Mouse (Mus musculus): ENCODE results near the gene Laptm5.

Gene Laptm5

DNA sequence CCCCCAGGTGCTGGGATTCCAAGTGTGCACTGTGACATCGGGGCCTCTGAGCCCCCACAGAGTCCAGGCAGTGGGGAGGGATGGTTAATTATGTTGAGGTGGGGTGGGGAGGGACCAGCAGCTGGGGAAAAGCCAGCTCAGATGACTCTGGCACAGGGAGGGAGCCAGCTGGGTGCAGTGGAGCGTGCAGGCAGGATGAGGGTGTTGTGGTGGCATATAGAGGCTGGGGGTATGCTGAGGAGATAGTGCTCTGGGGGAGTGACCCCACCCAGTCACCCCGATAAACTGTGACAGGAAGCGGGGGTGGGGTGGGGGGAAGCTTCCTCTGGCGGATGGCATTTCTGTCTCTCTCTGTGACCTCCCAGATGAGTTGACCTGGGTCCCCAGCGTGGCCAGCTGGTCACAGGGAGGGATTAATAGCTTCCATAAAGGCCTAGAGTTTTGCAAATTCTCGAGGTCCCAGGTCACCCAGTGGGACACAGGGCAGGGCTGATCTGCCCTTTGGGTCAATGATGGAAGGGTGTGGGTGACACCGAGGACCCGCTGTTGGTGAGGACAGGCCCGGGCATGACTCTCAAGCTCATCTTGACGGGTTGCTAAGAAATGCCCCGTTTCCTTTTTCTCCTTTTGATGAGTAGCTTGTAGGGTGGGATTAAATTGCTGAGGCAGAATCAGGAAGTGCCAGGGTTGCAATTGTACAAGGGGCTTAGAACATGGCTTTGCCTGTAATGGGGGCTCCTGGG lies 8.2 kb downstream of the Laptm5 start:
- no peak for DNase-seq

DNA sequence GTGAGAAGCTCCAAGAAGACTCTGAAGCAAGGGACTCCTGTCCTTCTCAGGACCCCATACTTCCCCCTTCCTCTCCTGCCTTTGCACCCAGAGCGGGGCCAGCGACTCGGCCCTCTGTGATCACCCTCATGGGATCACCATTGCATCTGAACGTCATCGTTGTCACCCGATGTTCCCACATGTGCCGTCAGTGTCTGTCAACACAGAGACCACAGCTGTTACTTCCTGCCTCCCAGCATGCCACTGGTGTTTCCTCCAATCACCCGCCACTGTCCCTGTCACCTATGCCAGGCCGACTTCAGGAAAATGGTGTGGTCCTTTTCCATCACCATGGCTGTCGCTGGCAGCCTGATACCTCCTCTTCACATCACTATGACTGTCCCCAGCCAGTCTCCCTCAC lies 9.1 kb downstream of the Laptm5 start:
- no peak for DNase-seq

DNA sequence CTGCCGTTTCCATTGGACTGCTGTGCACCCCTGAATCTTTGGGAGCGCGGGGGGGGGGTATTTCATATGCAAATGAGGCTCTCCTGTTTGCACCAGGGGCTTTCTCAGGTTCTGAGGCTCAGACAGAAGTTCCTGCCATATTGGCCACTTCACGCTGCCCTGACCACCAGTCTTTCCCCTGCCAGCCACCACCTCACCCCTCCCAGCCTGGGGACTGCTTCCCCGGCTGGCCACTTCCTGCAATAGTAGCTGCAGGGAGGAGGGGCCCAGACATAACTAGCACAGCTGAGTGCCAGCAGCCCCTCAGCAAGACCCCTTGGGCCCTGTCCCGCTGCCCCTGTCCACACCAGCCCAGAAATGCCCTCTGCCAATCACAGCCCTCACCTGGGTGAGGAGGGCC lies 13.3 kb downstream of the Laptm5 start:
- no peak for DNase-seq

DNA sequence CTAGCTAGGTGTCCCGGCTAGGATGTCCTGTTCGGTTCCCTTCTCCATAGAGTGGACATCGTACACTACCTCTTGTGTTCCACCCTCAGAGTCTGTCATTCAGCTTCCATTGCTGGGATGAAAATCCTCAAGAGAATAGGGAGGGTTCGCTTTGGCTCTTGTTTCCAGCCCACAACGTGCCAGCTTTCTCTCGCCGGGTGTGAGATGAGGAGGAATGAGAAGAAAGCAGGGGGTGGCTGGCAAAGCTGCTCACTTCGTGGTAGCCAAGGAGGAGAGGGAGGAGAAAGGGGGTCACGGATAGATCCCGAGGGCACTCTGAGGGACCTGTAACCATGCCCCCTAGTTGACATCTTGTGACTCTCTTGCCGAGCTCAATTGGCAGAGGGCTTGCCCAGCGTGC lies 14.9 kb downstream of the Laptm5 start:
- DNase-seq = no peak

DNA sequence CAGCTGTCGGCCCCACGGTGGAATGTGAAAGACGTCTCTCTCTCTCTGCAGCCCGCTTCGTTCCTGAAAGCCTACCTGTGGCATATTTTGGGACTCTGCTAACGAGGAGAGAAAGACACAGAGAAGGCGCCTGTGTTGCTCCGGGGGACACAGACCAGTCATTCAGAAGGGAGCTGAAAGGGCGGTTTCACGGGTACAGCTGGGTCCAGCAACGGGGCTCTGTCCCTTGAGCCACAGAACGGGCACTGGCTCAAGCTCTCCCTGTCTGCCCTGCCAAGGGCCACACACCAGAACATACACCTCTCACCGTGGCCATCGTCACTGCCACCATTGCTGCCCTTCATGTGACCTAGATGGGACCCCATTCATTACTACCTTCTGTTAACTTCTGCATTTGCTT lies 29.7 kb downstream of the Laptm5 start:
- DNase-seq = no peak

DNA sequence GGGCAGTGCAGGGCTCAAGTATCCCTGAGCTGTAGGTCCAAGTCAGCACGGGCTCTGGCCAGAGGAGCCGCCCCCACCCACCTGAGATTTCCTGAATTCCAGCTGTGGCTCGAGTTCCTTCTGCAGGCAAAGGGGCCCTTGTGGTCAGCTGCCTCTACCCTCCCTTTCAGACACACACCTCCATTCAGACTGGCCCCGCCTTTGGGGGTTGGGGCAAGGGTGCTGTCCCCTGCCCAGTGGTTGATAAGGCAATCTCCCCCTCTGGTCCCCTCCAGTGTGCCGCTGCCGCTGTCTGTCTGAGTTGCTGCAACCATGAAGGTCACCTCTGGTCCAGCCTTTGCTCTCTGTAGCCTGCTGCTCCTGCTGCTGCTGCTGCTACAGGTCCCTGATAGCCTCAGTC lies 31.2 kb downstream of the Laptm5 start, which contains the start of gene Matn1:
Matn1 (plus strand) TSS at position 274 of the 400 bp plus-strand sequence.
- DNase-seq = no peak

DNA sequence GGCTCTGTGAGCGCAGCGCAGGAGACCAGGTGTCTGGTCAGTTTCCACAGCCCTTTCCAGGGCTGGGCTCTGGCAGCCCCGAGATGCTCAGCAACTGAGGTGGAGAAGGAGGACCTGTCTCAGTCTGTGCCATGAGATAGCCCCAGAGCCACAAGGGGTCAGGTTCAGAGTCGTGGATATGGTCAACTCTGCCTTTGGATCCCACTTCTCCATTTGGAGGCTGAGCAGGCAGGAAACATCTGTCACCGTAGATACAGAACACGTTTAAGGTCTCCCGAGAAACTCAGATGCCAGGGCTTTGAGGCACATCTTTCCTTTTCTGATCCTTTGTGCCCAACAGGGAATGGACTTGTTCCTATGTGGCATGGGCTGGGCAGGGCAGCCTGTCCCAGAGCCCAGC lies 31.9 kb downstream of the Laptm5 start:
- DNase-seq = no peak

DNA sequence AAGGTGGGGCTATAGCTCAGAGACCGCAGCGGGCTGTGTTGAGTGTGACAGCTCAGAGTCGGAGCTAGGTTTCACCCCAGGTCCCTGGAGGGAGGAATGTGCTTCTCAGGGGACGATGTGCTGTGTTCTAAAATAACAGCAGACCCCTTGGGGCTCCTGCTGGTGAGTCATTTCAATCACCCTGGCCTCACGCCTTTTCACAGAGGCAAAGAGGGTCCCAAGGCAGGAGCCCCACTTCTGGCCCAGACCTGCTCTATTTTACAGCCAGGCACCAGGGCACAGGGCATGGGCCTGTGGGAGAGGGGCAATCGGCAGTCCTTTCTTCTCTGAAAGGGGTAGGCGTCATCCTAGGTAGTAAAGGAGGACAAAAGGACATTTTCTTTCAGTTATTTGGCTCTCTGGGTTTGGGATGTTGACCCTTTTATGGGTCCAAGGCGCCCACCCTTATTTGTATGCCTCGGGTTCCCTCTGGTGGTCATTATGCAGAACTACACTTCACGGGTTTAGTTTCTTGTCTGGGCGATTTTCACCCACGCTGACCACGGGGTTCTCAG lies 34.2 kb downstream of the Laptm5 start:
- DNase-seq = peak in 1 of 2 experiments; percentile 40

DNA sequence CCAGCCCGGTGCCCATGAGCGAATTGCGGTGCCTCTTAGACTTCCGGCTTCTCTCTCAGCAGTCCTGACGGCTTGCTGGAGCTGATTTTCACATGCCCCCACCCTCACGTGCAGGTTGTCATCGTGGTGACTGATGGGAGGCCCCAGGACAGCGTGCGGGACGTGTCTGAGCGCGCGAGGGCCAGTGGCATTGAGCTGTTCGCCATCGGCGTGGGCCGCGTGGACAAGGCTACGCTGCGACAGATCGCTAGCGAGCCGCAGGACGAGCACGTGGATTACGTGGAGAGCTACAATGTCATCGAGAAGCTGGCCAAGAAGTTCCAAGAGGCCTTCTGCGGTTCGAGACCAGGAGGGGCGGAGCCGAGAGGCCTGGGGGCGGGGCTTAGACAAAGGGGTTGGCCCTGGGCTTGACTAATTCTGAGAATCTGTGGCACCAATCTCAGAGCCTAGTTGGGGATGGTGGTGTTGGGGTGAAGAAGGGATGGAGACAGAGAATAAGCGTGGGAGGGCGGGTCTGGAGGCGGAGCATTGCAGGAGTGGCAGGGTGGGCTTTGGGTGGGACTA lies 37.0 kb downstream of the Laptm5 start:
- no peak for DNase-seq

DNA sequence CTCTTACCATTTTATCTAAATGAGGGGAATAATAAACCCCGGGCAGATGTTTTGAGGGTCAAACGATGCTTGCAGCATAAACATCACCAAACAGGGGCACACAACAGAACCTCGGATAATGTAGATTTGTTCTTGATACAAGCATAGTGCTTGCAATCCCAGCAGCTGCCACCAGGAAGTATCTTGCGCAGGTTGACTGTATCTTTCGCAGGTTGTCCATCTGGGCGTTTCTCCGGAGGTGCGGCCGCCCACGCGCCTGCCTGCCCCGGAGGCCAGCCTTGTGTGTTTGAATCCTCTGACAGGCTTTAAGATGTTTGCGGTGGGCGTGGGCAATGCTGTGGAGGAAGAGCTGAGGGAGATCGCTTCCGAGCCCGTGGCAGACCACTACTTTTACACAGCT lies 39.6 kb downstream of the Laptm5 start:
- peak; percentile 57 for DNase-seq

DNA sequence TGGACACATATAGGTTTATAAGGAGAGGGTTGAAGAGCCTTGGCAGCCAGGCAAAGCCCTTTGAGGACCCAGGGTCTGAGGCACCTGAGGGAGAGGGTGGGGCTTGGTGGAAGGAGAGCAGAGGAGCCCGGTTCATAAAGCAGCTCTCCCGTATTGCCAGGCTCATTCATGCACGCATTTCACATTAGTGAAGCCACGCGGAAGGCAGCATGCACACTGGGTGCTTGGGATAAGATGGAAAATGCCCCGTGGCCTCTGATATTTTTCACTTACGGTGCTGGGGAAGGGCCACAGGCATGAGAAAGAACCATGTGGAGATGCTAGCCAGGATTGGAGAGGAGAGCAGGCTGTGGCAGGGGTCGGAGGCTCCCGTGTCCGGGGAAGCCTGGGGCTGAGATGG lies 44.2 kb downstream of the Laptm5 start:
- DNase-seq = no peak

DNA sequence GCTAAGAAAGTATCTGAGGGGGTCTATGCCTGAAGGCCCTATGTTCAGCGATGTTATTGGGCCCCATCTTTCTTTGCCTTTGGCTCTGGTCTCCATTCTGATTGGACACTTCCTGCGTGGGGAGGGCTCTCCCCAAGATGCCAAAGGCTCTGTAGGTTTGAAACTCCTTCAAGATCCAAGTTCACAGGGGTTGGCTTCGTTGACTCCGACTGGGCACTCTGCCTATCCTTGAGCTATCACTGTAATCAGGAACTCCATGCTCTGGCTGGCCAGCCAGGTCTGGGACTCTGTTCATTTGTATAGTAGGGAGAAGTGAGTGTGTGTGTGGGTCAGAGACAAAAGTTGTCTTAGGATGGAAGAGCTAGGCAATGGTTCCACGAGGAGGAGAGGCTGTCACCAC lies 45.9 kb downstream of the Laptm5 start:
- no peak for DNase-seq

DNA sequence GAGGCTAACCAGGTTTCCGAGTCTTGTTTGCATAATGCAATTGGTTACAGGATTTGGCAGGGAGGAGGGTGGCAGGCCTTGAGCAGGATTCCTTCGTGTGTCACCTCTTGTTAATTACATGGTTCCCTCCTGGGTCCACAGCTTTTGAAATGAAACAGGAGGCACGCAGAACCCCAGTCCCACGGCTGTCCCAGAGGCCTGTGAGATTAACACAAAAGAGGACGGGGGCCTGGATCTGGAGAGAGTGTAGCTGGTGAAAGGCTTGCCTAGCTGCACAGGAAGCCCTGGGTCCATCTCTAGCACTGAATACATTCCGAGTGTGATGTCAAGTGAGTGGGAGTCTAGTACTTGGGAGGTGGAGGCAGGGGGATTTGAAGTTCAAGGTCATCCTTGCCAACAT lies 46.8 kb downstream of the Laptm5 start:
- no peak for DNase-seq

DNA sequence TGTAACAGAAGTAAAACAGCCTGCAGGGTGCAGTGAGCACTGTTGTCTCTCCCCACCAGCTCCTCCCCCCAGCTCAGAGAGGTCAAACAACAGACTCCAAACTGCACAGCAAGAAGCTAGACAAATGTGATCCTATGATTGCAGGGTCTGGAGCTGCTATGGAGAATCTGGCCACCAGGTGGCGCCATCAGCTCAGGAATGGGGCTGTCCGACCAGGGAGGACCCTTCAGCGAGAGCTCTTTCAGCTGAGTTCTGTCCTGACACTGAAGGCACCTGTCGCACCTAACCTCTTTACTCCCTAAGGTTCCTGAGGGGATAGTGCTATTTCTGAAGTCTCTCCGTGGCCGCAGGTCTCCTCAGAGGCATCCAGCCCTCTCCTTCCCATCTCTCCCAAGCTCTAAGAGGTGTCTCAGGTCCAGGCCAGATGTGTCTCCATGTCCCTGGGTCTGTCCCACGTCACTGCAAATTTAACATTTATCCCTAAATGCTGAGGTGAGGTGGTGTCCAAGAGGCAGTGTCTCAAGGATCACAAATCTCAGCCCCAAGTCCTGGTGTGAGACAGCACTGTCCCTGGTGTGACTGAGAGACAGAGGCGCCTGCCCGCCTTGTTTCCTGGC lies 47.3 kb downstream of the Laptm5 start:
- DNase-seq = peak; percentile 93 to 96

DNA sequence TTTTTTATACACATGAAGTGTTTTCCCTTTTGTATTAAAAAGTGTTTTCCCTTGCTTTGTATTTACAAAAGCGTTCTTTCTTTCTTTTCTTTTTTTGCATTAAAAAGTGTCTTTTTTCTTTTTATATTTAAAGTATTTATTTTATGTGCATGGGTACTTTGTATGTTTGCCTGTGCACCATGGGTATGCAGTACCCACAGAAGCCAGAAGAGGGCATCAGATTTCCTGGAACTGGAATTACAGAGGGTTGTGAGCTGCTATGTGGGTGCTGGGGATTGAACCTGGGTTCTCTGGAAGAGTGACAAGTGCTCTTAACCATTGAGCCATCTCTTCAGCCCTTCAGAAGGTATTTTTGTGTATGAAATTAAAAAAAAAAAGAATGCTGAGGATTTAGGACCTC lies 58.4 kb downstream of the Laptm5 start:
- DNase-seq = no peak

DNA sequence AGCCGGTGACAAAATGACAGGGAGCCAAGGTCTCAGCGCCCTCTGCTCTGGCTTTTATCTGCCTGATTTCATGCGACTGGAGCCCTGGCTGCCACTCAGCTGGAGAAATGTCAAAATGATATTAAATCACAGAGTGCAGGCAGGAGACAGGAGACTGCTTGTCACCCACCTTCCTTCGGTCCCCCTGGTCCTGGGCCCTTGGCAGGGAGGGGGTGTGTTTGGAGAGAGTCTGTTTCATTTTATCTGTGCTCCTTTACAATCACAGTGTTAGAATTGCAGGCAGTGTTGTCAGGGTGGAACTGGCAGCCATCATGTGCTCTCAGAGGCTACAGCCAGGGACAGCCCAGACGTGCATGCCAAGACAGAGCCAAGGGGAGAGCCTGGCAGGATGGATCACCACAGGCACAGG lies 59.5 kb downstream of the Laptm5 start:
- peak; percentile 33 to 35 for DNase-seq

DNA sequence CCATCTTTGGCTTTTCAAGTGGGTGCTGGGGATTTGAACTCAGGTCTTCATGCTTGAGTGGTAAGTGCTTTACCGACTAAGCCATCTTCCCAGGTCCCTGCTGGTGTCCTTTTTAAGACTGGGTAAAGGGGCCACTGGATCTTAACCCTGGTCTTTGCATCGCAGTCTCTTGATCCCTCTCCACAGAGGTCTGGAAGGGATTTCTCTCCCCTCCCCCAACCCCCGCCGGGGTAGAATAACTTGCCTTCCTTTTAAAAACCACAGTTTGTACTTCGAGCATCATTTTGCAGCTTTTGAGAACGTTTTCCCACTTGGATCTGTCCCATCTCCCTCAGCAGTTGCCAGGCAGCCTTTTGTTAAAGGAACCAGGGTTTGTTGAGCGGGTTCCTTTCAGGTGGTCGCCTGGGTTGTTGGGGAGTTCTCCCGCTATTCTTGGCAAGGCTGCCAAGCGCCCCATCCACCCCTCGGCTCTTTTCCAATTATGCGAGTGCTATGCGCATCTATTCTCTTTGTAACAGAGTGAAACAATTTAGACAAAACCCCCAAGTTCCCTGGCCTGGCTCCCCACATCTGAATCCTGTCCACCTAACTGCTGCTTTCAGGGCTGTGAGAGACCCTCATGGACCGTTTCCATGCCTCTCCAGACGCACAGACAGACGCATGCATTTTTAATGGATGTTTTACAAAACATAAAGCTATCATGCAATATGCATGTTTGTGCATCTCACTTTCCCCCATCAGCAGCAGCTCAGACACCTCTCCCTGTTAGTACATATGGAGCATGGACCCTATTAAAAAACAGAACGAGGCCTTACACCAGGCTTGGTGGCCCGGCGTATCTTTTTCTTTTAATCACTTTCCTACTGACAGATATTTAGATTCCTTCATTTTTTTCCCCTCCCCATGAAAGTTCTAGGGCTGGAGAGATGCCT lies 60.7 kb downstream of the Laptm5 start:
- no peak for DNase-seq

DNA sequence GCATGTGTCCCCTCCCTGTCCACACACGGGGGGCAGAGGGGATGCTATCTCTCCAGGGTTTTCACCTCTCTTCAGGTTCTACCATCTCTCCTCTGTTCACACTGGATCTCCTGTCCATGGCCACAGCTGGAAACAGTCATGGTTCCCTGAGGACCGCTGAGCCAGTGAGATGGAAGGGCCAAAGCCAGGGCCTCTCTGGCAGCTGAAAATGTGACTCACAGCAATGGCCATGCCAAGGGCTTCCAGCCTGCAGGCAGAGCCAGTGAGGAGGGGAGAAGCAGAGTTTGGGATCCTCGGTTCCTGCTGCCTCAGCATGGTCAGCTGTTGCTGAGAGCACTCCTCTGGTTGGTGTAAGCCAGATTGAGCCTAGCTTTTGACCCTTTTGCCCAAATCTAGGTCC lies 66.1 kb downstream of the Laptm5 start:
- DNase-seq = no peak

DNA sequence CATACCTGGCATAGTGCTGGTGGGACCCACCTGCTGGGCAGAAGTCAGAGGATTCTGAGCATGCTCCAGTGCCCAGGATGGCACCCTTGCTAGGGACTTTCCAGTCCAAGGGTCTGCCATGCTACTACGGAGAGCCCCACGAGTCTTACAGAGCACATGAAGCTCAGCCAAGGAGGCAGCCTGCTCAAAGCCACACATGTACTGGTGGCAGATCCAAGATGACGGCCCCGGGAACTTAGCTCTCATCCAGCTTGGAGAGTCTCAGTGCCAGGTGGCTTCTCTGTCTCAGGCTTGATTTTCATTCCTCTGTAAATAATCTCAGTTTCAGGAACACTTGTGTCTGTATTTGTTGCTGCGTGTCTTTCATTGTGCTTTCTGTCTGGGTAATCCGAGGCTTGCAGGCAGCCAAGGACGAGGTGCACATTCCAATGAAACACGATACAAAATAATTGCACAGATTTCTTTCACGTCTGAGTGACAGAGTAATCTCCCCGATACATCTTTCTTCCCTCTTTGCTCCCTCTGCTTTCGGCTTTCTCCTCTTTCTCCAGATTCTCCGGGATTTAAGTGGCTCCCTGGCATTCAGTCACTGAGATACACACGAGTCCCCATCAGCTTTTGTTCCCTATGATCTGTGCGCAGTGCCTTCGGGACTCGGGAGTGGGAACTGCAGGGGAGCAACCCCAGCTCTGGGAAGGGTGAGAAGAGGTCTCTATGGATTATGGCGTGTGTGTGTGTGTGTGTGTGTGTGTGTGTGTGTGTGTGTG lies 71.7 kb downstream of the Laptm5 start:
- no peak for DNase-seq

All from cerebellum, postnatal 36 days (tissue).